Mouse (Mus musculus) midbrain, embryonic 11.5 days (tissue): Measurements from ENCODE around the gene Fth1. TPM values are rescaled to one million over a fixed set of nuclear protein-coding genes. Genes with fewer than 3 reads are reported as not detected.

Experiments used
- ATAC-seq: fragments of 200-750 bp; cut with Nextera tagmentation; 2 replicates; pipeline ENCODE4 v1.8.0; 2017; ENCODE audit warnings: moderate TSS enrichment, moderate library complexity; ENCODE audit not compliant: low FRiP score
- DNase-seq: peaks from one replicate; pipeline ENCODE4 v3.0.0; 2015; ENCODE audit warnings: low spot score; ENCODE audit errors: missing footprints
- H3K27ac ChIP-seq: fragments of 300-500 bp; sonication (generic); 2 replicates; pipeline ENCODE4 v1.5.1; 2014; ENCODE audit warnings: low read depth, low read length
- H3K27me3 ChIP-seq: fragments of 300-500 bp; sonication (generic); 2 replicates; pipeline ENCODE4 v1.6.1; 2014; ENCODE audit warnings: mild to moderate bottlenecking, low read length, moderate library complexity, mixed read lengths; ENCODE audit not compliant: control insufficient read depth, insufficient read depth
- H3K36me3 ChIP-seq: fragments of 300-500 bp; sonication (generic); 2 replicates; pipeline ENCODE4 v1.6.1; 2014; ENCODE audit warnings: mild to moderate bottlenecking, low read length, moderate library complexity, mixed read lengths; ENCODE audit not compliant: control insufficient read depth, insufficient read depth
- H3K4me1 ChIP-seq: fragments of 300-500 bp; sonication (generic); 2 replicates; pipeline ENCODE4 v1.6.1; 2014; ENCODE audit warnings: low read length; ENCODE audit not compliant: control insufficient read depth, insufficient read depth
- H3K4me2 ChIP-seq: fragments of 300-500 bp; sonication (generic); 2 replicates; pipeline ENCODE4 v1.6.1; 2014; ENCODE audit warnings: mild to moderate bottlenecking, moderate library complexity
- H3K4me3 ChIP-seq: fragments of 300-500 bp; sonication (generic); 2 replicates; pipeline ENCODE4 v1.5.1; 2014; ENCODE audit warnings: low read depth, low read length
- H3K9ac ChIP-seq: fragments of 300-500 bp; sonication (generic); 2 replicates; pipeline ENCODE4 v1.6.1; 2014; ENCODE audit warnings: low read length
- H3K9me3 ChIP-seq: fragments of 300-500 bp; sonication (generic); 2 replicates; pipeline ENCODE4 v1.6.1; 2016; ENCODE audit warnings: low read length; ENCODE audit not compliant: control insufficient read depth
- WGBS: fragments of 180-500 bp; shearing (Covaris S2); extraction: QIAGEN DNeasy Blood & Tissue Kit; methylation state at CpG from one replicate; pipeline ENCODE4 v1.1.7; 2014; 5-methylcytosine and 5-hydroxymethylcytosine counted together
- polyA plus RNA-seq: library from polyadenylated mRNA; unstranded; fragments of >200 nt; fragmentation: Nextera tagmentation; extraction: Ambion mirVana; gene quantifications from 2 replicates; pipeline ENCODE4 v1.2.1, GENCODE M21; 2014

Gene Fth1
- polyA plus RNA-seq, 1 experiment from 2014 or later = 1,422 TPM

GRCm38 (mm10) chr19:9977085-9977484 is 3.3 kb upstream of the Fth1 start:
- ATAC-seq (no peak), DNase-seq (peak; percentile 81)
- H3K36me3 ChIP-seq = no peaks in the 10 kb centered on the region
- H3K9ac ChIP-seq = no peak overlapping the region
- H3K27ac ChIP-seq = no peak overlapping the region
- no peaks in the 10 kb centered on the region; the same call in 1 of the 2 replicates for H3K4me1 ChIP-seq
- no peak overlapping the region for H3K4me2 ChIP-seq
- 81% methylated on average over 10 of the region's 10 CpGs for WGBS
- H3K9me3 ChIP-seq = no peaks in the 10 kb centered on the region
- H3K27me3 ChIP-seq = no peaks in the 10 kb centered on the region
- H3K4me3 ChIP-seq = no peak overlapping the region

- 69% methylated on average over 5 of the region's 5 CpGs for WGBS
- no peaks in the 10 kb centered on the region for H3K27me3 ChIP-seq
- DNase-seq = peak; percentile 77
- H3K27ac ChIP-seq = no peak overlapping the region
- ATAC-seq = no peak
- H3K4me2 ChIP-seq = no peak overlapping the region
- no peak overlapping the region for H3K4me3 ChIP-seq
- H3K36me3 ChIP-seq = no peaks in the 10 kb centered on the region
- no peak overlapping the region for H3K9ac ChIP-seq
- H3K4me1 ChIP-seq = peaks cover 2% of the 10 kb centered on the region
- no peaks in the 10 kb centered on the region for H3K9me3 ChIP-seq
These were observed 1.9 kb upstream of the Fth1 start for GRCm38 (mm10) chr19:9978431-9978951.

- DNase-seq = no peak
- H3K27ac ChIP-seq = no peak overlapping the region
- H3K4me3 ChIP-seq = no peak overlapping the region
- no peaks in the 10 kb centered on the region for H3K36me3 ChIP-seq
- H3K27me3 ChIP-seq = no peaks in the 10 kb centered on the region
- H3K4me2 ChIP-seq = no peak overlapping the region
- no peak for ATAC-seq
- H3K9me3 ChIP-seq = no peaks in the 10 kb centered on the region
- WGBS = 81% methylated on average over 2 of the region's 2 CpGs
- H3K4me1 ChIP-seq = peaks cover 6% of the 10 kb centered on the region
- H3K9ac ChIP-seq = no peak overlapping the region
These were observed 1.2 kb upstream of the Fth1 start for GRCm38 (mm10) chr19:9979156-9979555.

GRCm38 (mm10) chr19:9981621-9982020 is 1.2 kb downstream of the Fth1 start:
- Histone ChIP-seq H3K9ac (peak overlapping the region; percentile 44), H3K27me3 (no peaks in the 10 kb centered on the region), H3K9me3 (no peaks in the 10 kb centered on the region), H3K4me2 (peak overlapping the region; percentile 41), H3K36me3 (peaks cover 9% of the 10 kb centered on the region; the same call in 1 of the 2 replicates), H3K4me3 (peak overlapping the region; percentile 91), H3K27ac (0 out of 2 replicates have a peak overlapping the region, but pooled peaks have one; percentile 70), H3K4me1 (peaks cover 6% of the 10 kb centered on the region)
- 62% methylated on average over 4 of the region's 4 CpGs for WGBS
- no peak for ATAC-seq
- DNase-seq = no peak

GRCm38 (mm10) chr19:9982151-9982851 is 1.9 kb downstream of the Fth1 start:
- Histone ChIP-seq H3K4me3 (peak overlapping the region; percentile 91), H3K36me3 (peaks cover 9% of the 10 kb centered on the region; the same call in 1 of the 2 replicates), H3K4me1 (peaks cover 6% of the 10 kb centered on the region), H3K27ac (peak overlapping the region; percentile 77), H3K9ac (peak overlapping the region; percentile 91), H3K4me2 (peak overlapping the region; percentile 87), H3K9me3 (no peaks in the 10 kb centered on the region), H3K27me3 (no peaks in the 10 kb centered on the region)
- DNase-seq (peak; percentile 99), ATAC-seq (peak; percentile 99)
- WGBS = under 1% methylated on average over 58 of the region's 59 CpGs

GRCm38 (mm10) chr19:9982852-9983542 is 2.6 kb downstream of the Fth1 start:
- no peaks in the 10 kb centered on the region for H3K27me3 ChIP-seq
- peak overlapping the region; percentile 87 for H3K4me2 ChIP-seq
- no peaks in the 10 kb centered on the region for H3K9me3 ChIP-seq
- DNase-seq = peak; percentile 92
- peaks cover 9% of the 10 kb centered on the region; the same call in 1 of the 2 replicates for H3K36me3 ChIP-seq
- ATAC-seq = peak; percentile 83
- H3K4me3 ChIP-seq = peak overlapping the region; percentile 91
- peaks cover 6% of the 10 kb centered on the region for H3K4me1 ChIP-seq
- peak overlapping the region; percentile 91 for H3K9ac ChIP-seq
- WGBS = under 1% methylated on average over 31 of the region's 31 CpGs
- peak overlapping the region; percentile 77 for H3K27ac ChIP-seq

- peaks cover 9% of the 10 kb centered on the region; the same call in 1 of the 2 replicates for H3K36me3 ChIP-seq
- peak overlapping the region; percentile 91 for H3K4me3 ChIP-seq
- DNase-seq (peak; percentile 69), ATAC-seq (no peak)
- no peak overlapping the region; the same call in 1 of the 2 replicates for H3K9ac ChIP-seq
- WGBS = 92% methylated on average over 20 of the region's 20 CpGs
- no peak overlapping the region for H3K27ac ChIP-seq
- peaks cover 6% of the 10 kb centered on the region for H3K4me1 ChIP-seq
- no peaks in the 10 kb centered on the region for H3K9me3 ChIP-seq
- H3K27me3 ChIP-seq = no peaks in the 10 kb centered on the region
- H3K4me2 ChIP-seq = peak overlapping the region; percentile 87
These were observed 4.0 kb downstream of the Fth1 start for GRCm38 (mm10) chr19:9984111-9985055.

- DNase-seq (peak; percentile 77), ATAC-seq (no peak)
- no peak overlapping the region for H3K4me3 ChIP-seq
- WGBS = 94% methylated on average over 6 of the region's 6 CpGs
- peaks cover 6% of the 10 kb centered on the region for H3K4me1 ChIP-seq
- H3K27ac ChIP-seq = no peak overlapping the region
- peaks cover 9% of the 10 kb centered on the region; the same call in 1 of the 2 replicates for H3K36me3 ChIP-seq
- no peak overlapping the region for H3K4me2 ChIP-seq
- no peak overlapping the region for H3K9ac ChIP-seq
- H3K9me3 ChIP-seq = no peaks in the 10 kb centered on the region
- no peaks in the 10 kb centered on the region for H3K27me3 ChIP-seq
These were observed 4.9 kb downstream of the Fth1 start for GRCm38 (mm10) chr19:9985190-9985899.
